Mouse (Mus musculus): ENCODE data around the gene Nrp1. TPM values are rescaled to one million over a fixed set of nuclear protein-coding genes. Genes with fewer than 3 reads are reported as not detected.

Gene Nrp1
- polyA plus RNA-seq, 1 experiment from 2014 or later: 126 TPM

GRCm38 (mm10) chr8:128528591-128529383, 170.4 kb downstream of the Nrp1 start:
- Histone ChIP-seq H3K4me1 (ENCODE audit: control insufficient read depth in 2 of 2, insufficient read depth in 2 of 2, low read length in 2 of 2) (peaks cover 5 to 8% of the 10 kb centered on the region in 2 experiments), H3K4me2 (ENCODE audit: low read length) (no peak overlapping the region), H3K27ac (replicated peaks in 1 of 2; ENCODE audit: control insufficient read depth in 1 of 2, insufficient read depth in 1 of 2, low read depth in 2 of 2, low read length in 2 of 2) (no peak overlapping the region), H3K9me3 (ENCODE audit: control insufficient read depth, low read length) (no peaks in the 10 kb centered on the region), H3K9ac (ENCODE audit: low read length) (no peak overlapping the region), H3K36me3 (ENCODE audit: control insufficient read depth, insufficient read depth, low read length) (no peaks in the 10 kb centered on the region), H3K4me3 (ENCODE audit: control insufficient read depth in 1 of 2, insufficient read depth in 1 of 2, low read depth in 1 of 2, low read length in 2 of 2) (no peak overlapping the region), H3K27me3 (ENCODE audit: control insufficient read depth, insufficient read depth, low read length) (no peaks in the 10 kb centered on the region)
- WGBS: 48% methylated on average over 8 of the region's 8 CpGs
- no peak for ATAC-seq (ENCODE audit: insufficient number of reproducible peaks, insufficient read depth, low FRiP score, low read depth)

GRCm38 (mm10) chr8:128534442-128534871, 176.1 kb downstream of the Nrp1 start:
- H3K4me2 ChIP-seq (ENCODE audit: low read length): no peak overlapping the region
- no peak overlapping the region for H3K4me3 ChIP-seq (ENCODE audit: control insufficient read depth in 1 of 2, insufficient read depth in 1 of 2, low read depth in 1 of 2, low read length in 2 of 2)
- WGBS: 63% methylated on average over 3 of the region's 3 CpGs
- no peak overlapping the region for H3K27ac ChIP-seq (replicated peaks in 1 of 2; ENCODE audit: control insufficient read depth in 1 of 2, insufficient read depth in 1 of 2, low read depth in 2 of 2, low read length in 2 of 2)
- no peak overlapping the region for H3K9ac ChIP-seq (ENCODE audit: low read length)
- no peaks in the 10 kb centered on the region for H3K9me3 ChIP-seq (ENCODE audit: control insufficient read depth, low read length)
- no peak for ATAC-seq (ENCODE audit: insufficient number of reproducible peaks, insufficient read depth, low FRiP score, low read depth)
- no peaks in the 10 kb centered on the region for H3K27me3 ChIP-seq (ENCODE audit: control insufficient read depth, insufficient read depth, low read length)
- no peaks in the 10 kb centered on the region for H3K36me3 ChIP-seq (ENCODE audit: control insufficient read depth, insufficient read depth, low read length)
- peaks cover 3 to 8% of the 10 kb centered on the region in 2 experiments for H3K4me1 ChIP-seq (ENCODE audit: control insufficient read depth in 2 of 2, insufficient read depth in 2 of 2, low read length in 2 of 2)

GRCm38 (mm10) chr8:128535685-128536084, 177.3 kb downstream of the Nrp1 start:
- no peaks in the 10 kb centered on the region for H3K9me3 ChIP-seq (ENCODE audit: control insufficient read depth, low read length)
- ATAC-seq (ENCODE audit: insufficient number of reproducible peaks, insufficient read depth, low FRiP score, low read depth): no peak
- no peak overlapping the region for H3K4me2 ChIP-seq (ENCODE audit: low read length)
- H3K27me3 ChIP-seq (ENCODE audit: control insufficient read depth, insufficient read depth, low read length): no peaks in the 10 kb centered on the region
- H3K4me3 ChIP-seq (ENCODE audit: control insufficient read depth in 1 of 2, insufficient read depth in 1 of 2, low read depth in 1 of 2, low read length in 2 of 2): no peak overlapping the region
- H3K9ac ChIP-seq (ENCODE audit: low read length): no peak overlapping the region
- H3K4me1 ChIP-seq (ENCODE audit: control insufficient read depth in 2 of 2, insufficient read depth in 2 of 2, low read length in 2 of 2): peaks cover 3 to 8% of the 10 kb centered on the region in 2 experiments
- no peak overlapping the region for H3K27ac ChIP-seq (replicated peaks in 1 of 2; ENCODE audit: control insufficient read depth in 1 of 2, insufficient read depth in 1 of 2, low read depth in 2 of 2, low read length in 2 of 2)
- H3K36me3 ChIP-seq (ENCODE audit: control insufficient read depth, insufficient read depth, low read length): no peaks in the 10 kb centered on the region

GRCm38 (mm10) chr8:128538378-128538777, 180.0 kb downstream of the Nrp1 start:
- no peaks in the 10 kb centered on the region for H3K27me3 ChIP-seq (ENCODE audit: control insufficient read depth, insufficient read depth, low read length)
- H3K4me1 ChIP-seq (ENCODE audit: control insufficient read depth in 2 of 2, insufficient read depth in 2 of 2, low read length in 2 of 2): no peaks in the 10 kb centered on the region
- H3K9ac ChIP-seq (ENCODE audit: low read length): no peak overlapping the region
- no peak for ATAC-seq (ENCODE audit: insufficient number of reproducible peaks, insufficient read depth, low FRiP score, low read depth)
- H3K4me2 ChIP-seq (ENCODE audit: low read length): no peak overlapping the region
- 81% methylated on average over 1 of the region's 1 CpGs for WGBS
- H3K4me3 ChIP-seq (ENCODE audit: control insufficient read depth in 1 of 2, insufficient read depth in 1 of 2, low read depth in 1 of 2, low read length in 2 of 2): no peak overlapping the region
- H3K9me3 ChIP-seq (ENCODE audit: control insufficient read depth, low read length): no peaks in the 10 kb centered on the region
- no peak overlapping the region for H3K27ac ChIP-seq (replicated peaks in 1 of 2; ENCODE audit: control insufficient read depth in 1 of 2, insufficient read depth in 1 of 2, low read depth in 2 of 2, low read length in 2 of 2)
- H3K36me3 ChIP-seq (ENCODE audit: control insufficient read depth, insufficient read depth, low read length): no peaks in the 10 kb centered on the region

- H3K4me3 ChIP-seq (ENCODE audit: control insufficient read depth in 1 of 2, insufficient read depth in 1 of 2, low read depth in 1 of 2, low read length in 2 of 2): no peak overlapping the region
- H3K9ac ChIP-seq (ENCODE audit: low read length): no peak overlapping the region
- ATAC-seq (ENCODE audit: insufficient number of reproducible peaks, insufficient read depth, low FRiP score, low read depth): no peak
- peaks cover 3 to 5% of the 10 kb centered on the region in 2 experiments; a peak in 2 of 4 replicates for H3K4me1 ChIP-seq (ENCODE audit: control insufficient read depth in 2 of 2, insufficient read depth in 2 of 2, low read length in 2 of 2)
- H3K36me3 ChIP-seq (ENCODE audit: control insufficient read depth, insufficient read depth, low read length): no peaks in the 10 kb centered on the region
- no peak overlapping the region for H3K27ac ChIP-seq (replicated peaks in 1 of 2; ENCODE audit: control insufficient read depth in 1 of 2, insufficient read depth in 1 of 2, low read depth in 2 of 2, low read length in 2 of 2)
- no peaks in the 10 kb centered on the region for H3K27me3 ChIP-seq (ENCODE audit: control insufficient read depth, insufficient read depth, low read length)
- H3K9me3 ChIP-seq (ENCODE audit: control insufficient read depth, low read length): no peaks in the 10 kb centered on the region
- no peak overlapping the region for H3K4me2 ChIP-seq (ENCODE audit: low read length)
- WGBS: 52% methylated on average over 1 of the region's 1 CpGs
Measured at GRCm38 (mm10) chr8:128541355-128542090, 183.1 kb downstream of the Nrp1 start.

GRCm38 (mm10) chr8:128544128-128544846, 185.9 kb downstream of the Nrp1 start:
- Histone ChIP-seq H3K27me3 (ENCODE audit: control insufficient read depth, insufficient read depth, low read length) (no peaks in the 10 kb centered on the region), H3K9me3 (ENCODE audit: control insufficient read depth, low read length) (no peaks in the 10 kb centered on the region), H3K4me2 (ENCODE audit: low read length) (no peak overlapping the region), H3K4me3 (ENCODE audit: control insufficient read depth in 1 of 2, insufficient read depth in 1 of 2, low read depth in 1 of 2, low read length in 2 of 2) (no peak overlapping the region), H3K36me3 (ENCODE audit: control insufficient read depth, insufficient read depth, low read length) (no peaks in the 10 kb centered on the region), H3K27ac (replicated peaks in 1 of 2; ENCODE audit: control insufficient read depth in 1 of 2, insufficient read depth in 1 of 2, low read depth in 2 of 2, low read length in 2 of 2) (no peak overlapping the region), H3K4me1 (ENCODE audit: control insufficient read depth in 2 of 2, insufficient read depth in 2 of 2, low read length in 2 of 2) (peaks cover 3 to 5% of the 10 kb centered on the region in 2 experiments; a peak in 2 of 4 replicates), H3K9ac (ENCODE audit: low read length) (no peak overlapping the region)
- WGBS: 52% methylated on average over 2 of the region's 2 CpGs
- ATAC-seq (ENCODE audit: insufficient number of reproducible peaks, insufficient read depth, low FRiP score, low read depth): no peak

GRCm38 (mm10) chr8:128546287-128546686, 187.9 kb downstream of the Nrp1 start:
- Histone ChIP-seq H3K27me3 (ENCODE audit: control insufficient read depth, insufficient read depth, low read length) (no peaks in the 10 kb centered on the region), H3K4me3 (ENCODE audit: control insufficient read depth in 1 of 2, insufficient read depth in 1 of 2, low read depth in 1 of 2, low read length in 2 of 2) (no peak overlapping the region), H3K27ac (replicated peaks in 1 of 2; ENCODE audit: control insufficient read depth in 1 of 2, insufficient read depth in 1 of 2, low read depth in 2 of 2, low read length in 2 of 2) (no peak overlapping the region), H3K9ac (ENCODE audit: low read length) (no peak overlapping the region), H3K4me1 (ENCODE audit: control insufficient read depth in 2 of 2, insufficient read depth in 2 of 2, low read length in 2 of 2) (peaks cover 3 to 5% of the 10 kb centered on the region in 2 experiments; a peak in 2 of 4 replicates), H3K4me2 (ENCODE audit: low read length) (no peak overlapping the region), H3K36me3 (ENCODE audit: control insufficient read depth, insufficient read depth, low read length) (no peaks in the 10 kb centered on the region), H3K9me3 (ENCODE audit: control insufficient read depth, low read length) (no peaks in the 10 kb centered on the region)
- WGBS: 25% methylated on average over 1 of the region's 1 CpGs
- ATAC-seq (ENCODE audit: insufficient number of reproducible peaks, insufficient read depth, low FRiP score, low read depth): no peak
